Mouse (Mus musculus): Measurements from ENCODE around the gene Ywhag. TPM values are rescaled to one million over a fixed set of nuclear protein-coding genes. Genes with fewer than 3 reads are reported as not detected.

Ywhag gene
- polyA plus RNA-seq, 1 experiment from 2014 or later, result 156 TPM

DNA sequence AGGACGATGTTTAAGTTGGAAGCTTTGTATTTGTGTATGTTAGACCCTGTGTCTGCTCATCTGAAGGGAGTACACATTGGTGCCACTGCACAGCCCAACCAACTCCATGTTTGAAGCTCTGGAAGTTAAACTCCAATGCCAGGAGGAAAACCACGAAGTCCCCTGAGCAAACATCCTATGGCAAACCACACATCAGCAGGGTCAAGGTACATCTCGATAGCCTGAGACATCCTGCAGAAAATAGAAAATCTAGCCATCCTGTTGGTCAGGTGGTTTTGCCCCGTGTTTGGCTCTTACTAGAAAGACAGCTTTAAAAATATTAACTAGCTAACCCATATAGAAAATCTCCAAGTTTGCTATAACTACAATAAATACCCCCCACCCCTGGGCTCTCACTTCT is 35.4 kb downstream of the Ywhag start:
- Histone ChIP-seq H3K4me1 (peaks cover 9% of the 10 kb centered on the region; the same call in 1 of the 2 replicates), H3K36me3 (no peaks in the 10 kb centered on the region), H3K27me3 (no peaks in the 10 kb centered on the region), H3K4me3 (no peak overlapping the region), H3K4me2 (no peak overlapping the region), H3K27ac (no peak overlapping the region), H3K9ac (no peak overlapping the region), H3K9me3 (no peaks in the 10 kb centered on the region)
- no peak for ATAC-seq (ENCODE audit: borderline replicate concordance, extremely low read depth, low FRiP score, low TSS enrichment)
- WGBS, result 70% methylated on average over 4 of the region's 4 CpGs

DNA sequence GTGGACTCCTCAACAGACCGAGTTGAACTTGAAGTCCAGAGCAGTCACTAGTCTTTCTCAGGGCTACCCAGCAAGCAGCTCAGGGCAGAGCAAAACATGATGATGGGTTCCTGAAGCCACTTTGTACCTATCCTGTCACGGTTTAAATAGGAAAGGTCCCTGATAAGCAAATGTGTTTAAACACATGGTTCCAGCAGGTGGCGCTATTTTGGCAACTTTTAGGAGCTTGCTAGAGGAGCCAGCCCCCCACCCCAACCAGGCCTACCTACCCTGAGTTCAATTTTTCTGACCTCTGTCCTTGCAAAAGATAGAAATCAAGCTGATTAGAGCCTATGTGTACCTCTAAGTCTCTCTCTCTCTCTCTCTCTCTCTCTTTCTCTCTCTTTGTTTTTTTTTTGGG is 36.4 kb downstream of the Ywhag start:
- no peaks in the 10 kb centered on the region for H3K9me3 ChIP-seq
- H3K27ac ChIP-seq, result no peak overlapping the region
- H3K4me2 ChIP-seq, result no peak overlapping the region
- ATAC-seq (ENCODE audit: borderline replicate concordance, extremely low read depth, low FRiP score, low TSS enrichment), result no peak
- WGBS, result 15% methylated on average over 3 of the region's 3 CpGs
- H3K4me3 ChIP-seq, result no peak overlapping the region
- no peak overlapping the region for H3K9ac ChIP-seq
- H3K4me1 ChIP-seq, result peaks cover under 1% of the 10 kb centered on the region; the same call in 1 of the 2 replicates
- H3K36me3 ChIP-seq, result no peaks in the 10 kb centered on the region
- no peaks in the 10 kb centered on the region for H3K27me3 ChIP-seq

DNA sequence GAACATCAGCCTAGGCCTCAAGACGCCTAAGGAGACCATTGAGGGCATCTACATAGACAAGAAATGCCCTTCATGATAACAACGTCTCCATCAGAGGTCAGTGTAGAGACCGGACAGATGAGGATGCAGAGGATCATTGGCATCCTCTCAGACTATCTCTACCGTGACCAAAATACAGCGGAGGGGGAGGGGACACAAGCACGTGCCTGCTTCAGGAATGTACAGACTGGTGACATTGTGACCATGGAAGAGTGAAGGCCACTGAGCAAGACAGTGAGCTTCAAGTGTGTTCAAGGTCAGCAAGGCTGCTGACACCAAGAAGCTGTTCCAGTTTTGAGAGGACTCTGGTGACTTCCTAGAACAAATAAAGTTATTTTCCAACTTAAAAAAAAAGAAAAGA is 39.5 kb downstream of the Ywhag start:
- no peak overlapping the region for H3K27ac ChIP-seq
- WGBS, result 75% methylated on average over 6 of the region's 6 CpGs
- no peak overlapping the region for H3K4me2 ChIP-seq
- no peaks in the 10 kb centered on the region for H3K9me3 ChIP-seq
- no peak for ATAC-seq (ENCODE audit: borderline replicate concordance, extremely low read depth, low FRiP score, low TSS enrichment)
- no peaks in the 10 kb centered on the region for H3K36me3 ChIP-seq
- no peak overlapping the region for H3K9ac ChIP-seq
- no peak overlapping the region for H3K4me3 ChIP-seq
- H3K27me3 ChIP-seq, result 0 out of 2 replicates have a peak, but pooled peaks cover 4% of the 10 kb centered on the region
- H3K4me1 ChIP-seq, result no peaks in the 10 kb centered on the region

- H3K4me2 ChIP-seq, result no peak overlapping the region
- ATAC-seq (ENCODE audit: borderline replicate concordance, extremely low read depth, low FRiP score, low TSS enrichment), result no peak
- no peaks in the 10 kb centered on the region for H3K9me3 ChIP-seq
- H3K4me1 ChIP-seq, result peaks cover 10% of the 10 kb centered on the region
- peaks cover 13% of the 10 kb centered on the region; the same call in 1 of the 2 replicates for H3K27me3 ChIP-seq
- 43% methylated on average over 9 of the region's 9 CpGs for WGBS
- H3K9ac ChIP-seq, result no peak overlapping the region
- H3K27ac ChIP-seq, result no peak overlapping the region
- H3K4me3 ChIP-seq, result no peak overlapping the region
- no peaks in the 10 kb centered on the region for H3K36me3 ChIP-seq
Observed at GRCm38 (mm10) chr5:135892589-135893351, 41.6 kb downstream of the Ywhag start.

- peaks cover 15% of the 10 kb centered on the region for H3K4me1 ChIP-seq
- H3K36me3 ChIP-seq, result no peaks in the 10 kb centered on the region
- peaks cover 13% of the 10 kb centered on the region; the same call in 1 of the 2 replicates for H3K27me3 ChIP-seq
- H3K4me2 ChIP-seq, result no peak overlapping the region
- no peak overlapping the region for H3K27ac ChIP-seq
- H3K9me3 ChIP-seq, result no peaks in the 10 kb centered on the region
- ATAC-seq (ENCODE audit: borderline replicate concordance, extremely low read depth, low FRiP score, low TSS enrichment), result no peak
- WGBS, result 55% methylated on average over 3 of the region's 3 CpGs
- H3K4me3 ChIP-seq, result no peak overlapping the region
- H3K9ac ChIP-seq, result no peak overlapping the region
Observed at GRCm38 (mm10) chr5:135890920-135891319, 43.5 kb downstream of the Ywhag start.

DNA sequence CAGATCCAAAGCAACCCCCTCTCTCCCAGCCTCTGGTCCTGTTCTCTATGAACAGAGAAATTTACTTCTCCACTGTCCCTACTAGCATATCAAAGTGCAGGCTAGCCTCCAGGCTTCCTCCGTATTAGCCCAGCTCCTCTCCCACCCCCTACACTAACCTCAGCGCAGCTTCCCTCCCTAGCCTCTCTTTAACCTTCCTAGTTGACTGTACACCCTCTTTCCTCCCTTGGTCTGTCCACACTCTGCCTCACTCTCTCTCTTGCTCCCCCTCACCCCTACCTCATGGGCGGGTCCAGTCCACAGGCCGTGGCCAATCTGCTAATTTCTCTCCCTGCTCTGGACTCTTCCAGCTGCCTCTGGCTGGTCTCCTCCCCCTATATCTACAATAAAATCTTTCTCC is 44.1 kb downstream of the Ywhag start:
- H3K9me3 ChIP-seq, result no peaks in the 10 kb centered on the region
- H3K27me3 ChIP-seq, result peaks cover 13% of the 10 kb centered on the region; the same call in 1 of the 2 replicates
- WGBS, result 40% methylated on average over 4 of the region's 4 CpGs
- no peak overlapping the region for H3K9ac ChIP-seq
- no peak overlapping the region for H3K4me2 ChIP-seq
- peaks cover 15% of the 10 kb centered on the region for H3K4me1 ChIP-seq
- H3K27ac ChIP-seq, result no peak overlapping the region
- H3K4me3 ChIP-seq, result no peak overlapping the region
- no peak for ATAC-seq (ENCODE audit: borderline replicate concordance, extremely low read depth, low FRiP score, low TSS enrichment)
- H3K36me3 ChIP-seq, result no peaks in the 10 kb centered on the region

GRCm38 (mm10) chr5:135888405-135889215 is 45.8 kb downstream of the Ywhag start:
- Histone ChIP-seq H3K9me3 (no peaks in the 10 kb centered on the region), H3K27ac (no peak overlapping the region), H3K4me1 (peaks cover 15% of the 10 kb centered on the region), H3K27me3 (peaks cover 13% of the 10 kb centered on the region; the same call in 1 of the 2 replicates), H3K36me3 (no peaks in the 10 kb centered on the region), H3K9ac (peak overlapping the region; percentile 33), H3K4me2 (peak overlapping the region; percentile 70), H3K4me3 (peak overlapping the region; percentile 40)
- 5% methylated on average over 30 of the region's 30 CpGs for WGBS
- ATAC-seq (ENCODE audit: borderline replicate concordance, extremely low read depth, low FRiP score, low TSS enrichment), result no peak

DNA sequence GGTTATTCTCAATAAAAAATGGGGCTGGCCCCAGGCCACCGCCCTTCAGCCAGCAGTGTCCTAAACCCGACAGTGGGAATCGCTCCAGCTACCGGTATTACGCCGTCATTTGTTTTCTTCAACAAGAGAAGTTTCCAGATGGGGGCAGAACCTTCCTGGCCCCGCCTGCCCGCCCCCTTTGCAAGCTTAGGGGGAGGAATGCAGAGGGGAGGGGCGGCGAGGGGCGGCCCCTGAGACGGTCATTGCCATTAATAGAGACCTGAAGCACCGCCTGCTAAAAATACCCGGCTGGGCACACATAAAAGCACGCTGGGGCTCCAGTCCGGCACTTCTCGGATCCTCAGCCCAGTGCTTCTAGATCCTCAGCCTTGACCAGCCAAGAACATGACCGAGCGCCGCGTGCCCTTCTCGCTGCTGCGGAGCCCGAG is 46.7 kb downstream of the Ywhag start, which contains the start of gene Hspb1:
Gene Hspb1, plus strand, starts transcription at position 245 of the 428 bp plus-strand sequence.
- WGBS, result 2% methylated on average over 24 of the region's 24 CpGs
- no peaks in the 10 kb centered on the region for H3K9me3 ChIP-seq
- peak within 1 kb of the TSS; percentile 33 for H3K9ac ChIP-seq

GRCm38 (mm10) chr5:135884641-135885040 is 49.8 kb downstream of the Ywhag start:
- Histone ChIP-seq H3K9ac (no peak overlapping the region), H3K27me3 (peaks cover 9% of the 10 kb centered on the region; the same call in 1 of the 2 replicates), H3K36me3 (no peaks in the 10 kb centered on the region), H3K4me2 (no peak overlapping the region), H3K4me1 (peaks cover 21% of the 10 kb centered on the region), H3K27ac (no peak overlapping the region), H3K4me3 (no peak overlapping the region), H3K9me3 (no peaks in the 10 kb centered on the region)
- WGBS, result 68% methylated on average over 6 of the region's 6 CpGs
- ATAC-seq (ENCODE audit: borderline replicate concordance, extremely low read depth, low FRiP score, low TSS enrichment), result no peak

More for the DNA sequence above, 46.7 kb downstream of the Ywhag start, which contains the start of gene Hspb1:
- no peak within 1 kb of the TSS; the same call in 1 of the 2 replicates for H3K27ac ChIP-seq
- ATAC-seq (ENCODE audit: borderline replicate concordance, extremely low read depth, low FRiP score, low TSS enrichment), result peak; percentile 74; the same call in 1 of the 2 replicates
- H3K36me3 ChIP-seq, result no peaks in the 10 kb centered on the region
- peaks cover 15% of the 10 kb centered on the region for H3K4me1 ChIP-seq
- H3K4me3 ChIP-seq, result peak within 1 kb of the TSS; percentile 40
- H3K4me2 ChIP-seq, result peak within 1 kb of the TSS; percentile 70
- H3K27me3 ChIP-seq, result peaks cover 13% of the 10 kb centered on the region; the same call in 1 of the 2 replicates

GRCm38 (mm10) chr5:135879449-135880158 is 54.8 kb downstream of the Ywhag start:
- H3K9ac ChIP-seq, result no peak overlapping the region
- no peak overlapping the region for H3K4me2 ChIP-seq
- ATAC-seq (ENCODE audit: borderline replicate concordance, extremely low read depth, low FRiP score, low TSS enrichment), result peak; percentile 81
- peaks cover 21% of the 10 kb centered on the region for H3K4me1 ChIP-seq
- H3K9me3 ChIP-seq, result no peaks in the 10 kb centered on the region
- no peaks in the 10 kb centered on the region for H3K27me3 ChIP-seq
- H3K27ac ChIP-seq, result peak overlapping the region; percentile 45
- WGBS, result 20% methylated on average over 13 of the region's 13 CpGs
- H3K4me3 ChIP-seq, result no peak overlapping the region
- H3K36me3 ChIP-seq, result no peaks in the 10 kb centered on the region

- Histone ChIP-seq H3K4me1 (peaks cover 21% of the 10 kb centered on the region), H3K9ac (peak overlapping the region; percentile 31; the same call in 1 of the 2 replicates), H3K27me3 (peaks cover 11% of the 10 kb centered on the region; the same call in 1 of the 2 replicates), H3K4me3 (peak overlapping the region; percentile 42), H3K4me2 (peak overlapping the region; percentile 69), H3K36me3 (no peaks in the 10 kb centered on the region), H3K27ac (no peak overlapping the region), H3K9me3 (no peaks in the 10 kb centered on the region)
- ATAC-seq (ENCODE audit: borderline replicate concordance, extremely low read depth, low FRiP score, low TSS enrichment), result peak; percentile 21; the same call in 1 of the 2 replicates
- WGBS, result under 1% methylated on average over 16 of the region's 16 CpGs
Observed at GRCm38 (mm10) chr5:135877831-135878231, 56.6 kb downstream of the Ywhag start.
